Mouse (Mus musculus) kidney, adult 2 months (tissue): Measurements from ENCODE around the gene Rapgef1.

Source experiments
- CTCF ChIP-seq: fragments of 200-500 bp; conservative IDR thresholded peaks from 2 replicates; pipeline ENCODE4 v1.5.1; 2011; ENCODE audit warnings: low read depth, mild to moderate bottlenecking, control low read depth, low read length, moderate library complexity, mixed read lengths; ENCODE audit not compliant: insufficient read depth, insufficient read length
- POLR2A ChIP-seq: fragments of 200-500 bp; IDR thresholded peaks from one replicate; pipeline ENCODE4 v1.6.1; 2011; ENCODE audit warnings: low read depth, low read length, control low read depth

DNA sequence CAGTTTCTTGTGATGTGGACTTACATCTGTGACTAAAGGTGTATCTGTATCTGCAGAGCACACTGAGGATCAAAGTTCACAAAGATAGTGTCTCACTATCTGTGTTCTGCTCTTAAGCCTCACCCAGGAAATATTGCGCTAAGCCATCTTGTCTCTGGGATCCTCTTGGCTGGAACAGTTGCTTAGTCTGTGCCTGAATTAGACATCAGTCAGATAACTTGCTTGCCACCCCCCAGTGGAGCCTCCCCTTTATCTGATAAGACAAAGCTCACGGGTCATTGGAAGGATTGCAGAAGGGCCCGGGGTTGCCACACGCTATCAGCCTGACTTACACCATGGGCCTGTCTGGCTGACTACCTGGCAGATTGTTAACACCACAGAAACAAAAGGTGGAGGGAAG lies 153.8 kb downstream of the Rapgef1 start:
- TF ChIP-seq CTCF (no peak), POLR2A (no peak)
